Mouse (Mus musculus): ENCODE measurements around the gene Cyp2d11. TPM values are rescaled to one million over a fixed set of nuclear protein-coding genes. Genes with fewer than 3 reads are reported as not detected.

Cyp2d11 gene
- polyA plus RNA-seq (2017; shearing (Covaris generic)): not detected

DNA sequence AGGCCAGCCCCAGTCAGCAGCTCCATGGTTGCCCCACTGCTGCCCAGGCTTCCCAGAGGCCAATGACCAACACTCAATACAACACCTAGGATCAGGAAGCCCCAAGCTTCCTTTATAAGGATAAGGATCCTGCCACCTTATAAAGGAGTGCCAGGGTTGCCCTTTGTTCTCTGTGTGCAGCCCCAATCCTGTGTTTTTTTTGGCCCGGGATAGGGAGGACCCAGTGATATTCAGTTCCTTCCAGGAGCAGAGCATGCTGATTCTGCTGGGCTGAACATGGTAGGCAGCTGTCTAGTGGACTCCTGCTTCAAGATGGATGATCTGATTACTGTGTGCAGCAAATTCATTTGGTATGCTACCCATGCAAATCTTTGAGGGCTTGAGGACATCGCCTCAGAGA lies at the start of gene Cyp2d11:
TSS of gene Cyp2d11 (minus strand) at position 101 of the 400 bp plus-strand sequence.

DNA sequence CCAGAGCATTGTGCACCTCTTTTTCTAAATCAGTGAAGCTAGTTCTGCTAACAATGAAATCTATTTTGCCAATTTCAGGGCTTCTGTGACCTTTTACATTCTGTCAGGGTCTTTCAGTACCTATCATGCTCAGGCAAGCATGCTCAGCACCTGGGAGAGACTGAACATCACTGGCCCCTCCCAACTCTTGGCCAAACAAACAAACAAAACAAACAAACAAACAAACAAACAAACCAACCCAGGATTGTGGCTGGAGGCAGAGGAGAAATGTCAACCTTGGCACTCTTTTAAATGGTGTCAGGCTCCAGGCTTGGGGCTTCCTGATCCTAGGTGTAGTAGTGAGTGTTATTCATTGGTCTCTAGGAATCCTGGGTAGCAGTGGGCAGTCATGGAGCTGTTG lies 39.3 kb upstream of the Cyp2d11 start, which contains the start of gene Cyp2d9:
TSS of gene Cyp2d9 (plus strand) at position 301 of the 400 bp plus-strand sequence.

DNA sequence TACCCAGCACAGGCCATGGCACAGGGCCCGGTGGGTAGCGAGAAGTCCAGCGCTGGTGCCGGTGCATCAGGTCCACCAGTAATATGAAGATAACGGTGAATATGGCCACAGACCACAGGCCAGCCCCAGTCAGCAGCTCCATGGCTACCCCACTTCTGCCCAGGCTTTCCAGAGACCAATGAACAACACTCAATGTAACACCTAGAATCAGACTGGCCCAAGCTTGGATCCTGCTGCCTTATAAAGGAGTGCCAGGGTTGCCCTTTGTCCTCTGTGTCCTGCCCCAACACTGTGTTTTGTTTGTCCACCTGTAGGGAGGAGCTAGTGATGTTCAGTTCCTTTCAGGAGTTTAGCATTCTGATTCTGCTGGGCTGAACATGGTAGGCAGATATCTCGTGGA lies 13.2 kb upstream of the Cyp2d11 start, which contains the start of gene Cyp2d10:
TSS of gene Cyp2d10 (minus strand) at position 215 of the 400 bp plus-strand sequence.

DNA sequence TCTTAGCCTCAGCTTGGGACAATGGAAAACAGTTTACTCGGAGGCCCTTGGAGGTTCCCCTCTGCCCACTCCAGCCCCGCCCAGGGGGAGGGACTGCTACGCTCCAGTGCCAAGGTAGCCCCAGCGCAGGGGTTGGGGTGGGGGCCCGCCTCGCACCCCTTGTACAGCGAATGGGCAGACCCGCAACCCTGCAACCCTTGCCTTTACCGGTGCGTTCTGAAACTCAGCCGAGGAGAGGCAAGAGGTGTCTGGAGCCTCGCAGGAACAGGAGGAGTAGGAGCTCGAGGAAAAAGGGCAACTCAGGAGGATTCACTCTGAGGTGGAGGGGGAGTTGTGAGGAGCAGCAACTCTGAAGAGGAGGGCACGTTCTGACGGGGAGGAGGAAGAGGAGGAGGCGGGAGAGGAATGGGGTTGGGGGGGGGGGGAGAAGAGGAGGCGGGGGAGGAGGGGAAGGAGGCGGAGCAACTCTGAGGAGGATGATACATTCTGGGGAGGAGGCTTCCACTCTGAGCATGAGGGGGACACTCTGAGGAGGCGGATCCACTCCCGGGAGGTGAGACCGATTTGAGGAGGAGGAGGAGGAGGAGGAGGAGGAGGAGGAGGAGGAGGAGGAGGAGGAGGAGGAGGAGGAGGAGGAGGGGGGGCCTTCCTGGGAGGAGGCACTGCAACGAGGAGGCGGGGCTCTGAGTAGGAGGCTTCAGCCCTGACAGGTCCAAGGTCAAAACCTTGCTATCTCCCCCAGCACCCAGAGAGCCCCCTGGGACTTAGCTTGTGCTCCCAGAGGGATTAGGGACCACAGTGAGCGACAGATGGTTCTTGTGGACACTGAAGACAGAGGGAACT lies 13.7 kb downstream of the Cyp2d11 start, which contains the start of gene Cyp2d22:
TSS of gene Cyp2d22 (minus strand) at position 390 of the 843 bp plus-strand sequence.

DNA sequence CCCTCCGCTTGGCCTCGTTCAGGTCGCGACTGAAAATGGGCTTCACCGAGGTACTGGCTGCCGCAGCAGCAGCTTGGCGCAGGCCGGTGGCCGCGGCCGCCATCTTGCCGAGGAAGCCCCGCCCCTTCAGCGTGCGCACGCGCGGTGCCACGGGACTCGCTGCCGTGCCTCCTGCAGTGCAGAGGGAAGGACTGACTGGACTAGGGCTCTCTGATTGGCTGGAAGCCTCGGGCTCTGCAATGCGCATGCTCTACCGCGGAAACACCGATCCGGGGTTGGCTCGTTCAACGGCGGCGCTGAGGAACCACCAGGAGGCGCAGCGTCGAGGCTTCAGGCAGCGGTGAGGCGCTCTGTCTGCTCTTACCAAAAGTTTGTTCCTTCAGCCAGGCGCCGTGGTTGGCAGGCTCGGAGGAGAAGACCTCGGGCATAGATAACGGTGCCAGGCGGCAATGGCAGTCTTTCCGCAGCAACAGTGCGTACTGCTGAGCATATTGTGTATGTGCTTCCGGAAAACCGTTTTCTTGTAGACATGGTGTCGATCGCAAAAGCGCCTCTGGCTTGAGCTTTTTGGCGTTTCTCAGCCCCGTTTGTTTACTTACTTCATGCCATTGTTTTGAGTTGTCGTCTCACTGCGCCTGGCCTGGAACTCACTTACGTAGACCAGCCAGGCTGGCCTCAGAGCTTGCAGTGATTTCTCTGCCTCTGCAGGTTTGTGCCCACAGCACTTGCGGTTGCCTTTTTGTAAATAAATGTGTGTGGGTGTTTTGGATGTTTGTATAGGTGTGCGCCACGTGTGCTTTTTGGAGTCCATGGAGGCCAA lies 39.5 kb downstream of the Cyp2d11 start, which contains the start of gene Ndufa6:
TSS of gene Ndufa6 (minus strand) at position 197 of the 820 bp plus-strand sequence.

Other genes starting within 250 kb of the Cyp2d11 start
- gene Srebf2, start 246.8 kb downstream of the Cyp2d11 start, polyA plus RNA-seq (2017; shearing (Covaris generic)): 179 TPM
- not detected for gene Shisa8, start 181.2 kb downstream of the Cyp2d11 start, polyA plus RNA-seq (2017; shearing (Covaris generic))
- 0.56 TPM for gene Tnfrsf13c, start 169.7 kb downstream of the Cyp2d11 start, polyA plus RNA-seq (2017; shearing (Covaris generic))
- 0.84 TPM for gene Cenpm, start 149.3 kb downstream of the Cyp2d11 start, polyA plus RNA-seq (2017; shearing (Covaris generic))
- not detected for gene 1500009C09Rik, start 141.6 kb downstream of the Cyp2d11 start, polyA plus RNA-seq (2017; shearing (Covaris generic))
- gene Sept3, start 119.1 kb downstream of the Cyp2d11 start, polyA plus RNA-seq (2017; shearing (Covaris generic)): not detected
- gene Wbp2nl, start 95.1 kb downstream of the Cyp2d11 start, polyA plus RNA-seq (2017; shearing (Covaris generic)): not detected
- 31.6 TPM for gene Naga, start 55.1 kb downstream of the Cyp2d11 start, polyA plus RNA-seq (2017; shearing (Covaris generic))
- gene Pheta2, start 55.1 kb downstream of the Cyp2d11 start, polyA plus RNA-seq (2017; shearing (Covaris generic)): 0.26 TPM
- gene Smdt1, start 55.1 kb downstream of the Cyp2d11 start, polyA plus RNA-seq (2017; shearing (Covaris generic)): 159 TPM
- 256 TPM for gene Ndufa6, start 39.7 kb downstream of the Cyp2d11 start, polyA plus RNA-seq (2017; shearing (Covaris generic))
- gene Cyp2d22, start 13.8 kb downstream of the Cyp2d11 start, polyA plus RNA-seq (2017; shearing (Covaris generic)): 4.3 TPM
- gene Cyp2d10, start 13.2 kb upstream of the Cyp2d11 start, polyA plus RNA-seq (2017; shearing (Covaris generic)): not detected
- not detected for gene Cyp2d9, start 39.4 kb upstream of the Cyp2d11 start, polyA plus RNA-seq (2017; shearing (Covaris generic))
- gene Cyp2d12, start 161.1 kb upstream of the Cyp2d11 start, polyA plus RNA-seq (2017; shearing (Covaris generic)): not detected
- not detected for gene Cyp2d34, start 226.9 kb upstream of the Cyp2d11 start, polyA plus RNA-seq (2017; shearing (Covaris generic))

Data from effector memory CD4-positive, alpha-beta T cell, adult 5 months (primary cell).